ENCODE assay signal across 15 mouse cellular contexts in the genomic region with DNA sequence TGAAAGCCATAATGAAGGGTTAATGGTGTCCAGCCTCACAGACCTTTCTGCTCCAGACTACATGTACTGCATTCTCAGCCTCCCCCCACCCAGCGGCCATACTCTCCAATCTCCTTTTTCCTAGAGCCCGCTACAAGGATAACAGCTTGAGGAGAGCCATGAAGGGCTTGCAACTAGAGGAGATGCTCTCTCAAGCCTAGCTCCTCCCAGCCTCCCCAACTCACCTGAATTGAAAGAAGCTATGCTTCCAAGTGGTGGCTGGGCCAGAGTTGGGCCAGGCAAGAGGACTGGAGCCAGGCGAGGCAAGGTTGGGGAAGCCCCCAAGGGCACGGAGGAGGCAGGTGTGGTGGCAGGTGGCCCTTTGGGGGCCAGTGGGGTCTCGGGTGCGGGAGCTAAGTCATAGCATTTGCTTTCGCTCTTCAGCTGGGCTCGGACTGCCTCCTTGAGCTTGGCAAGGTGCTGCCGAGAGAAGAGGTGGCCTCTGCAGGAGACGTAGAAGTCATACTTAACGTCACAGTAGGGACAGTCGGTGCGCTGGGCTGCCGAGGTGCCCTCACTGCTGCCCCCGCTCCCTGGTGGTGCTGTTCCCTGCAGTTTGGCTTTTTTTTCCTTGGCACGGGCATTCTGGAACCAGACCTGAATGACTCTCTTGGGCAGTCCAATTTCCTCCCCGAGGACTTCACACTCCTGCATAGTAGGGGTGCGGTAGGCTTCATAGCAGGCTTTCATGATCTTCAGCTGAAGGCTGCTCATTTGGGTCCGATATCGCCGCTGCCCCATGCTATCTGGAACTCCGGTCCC. TPM values are rescaled to one million over a fixed set of nuclear protein-coding genes. Genes with fewer than 3 reads are reported as not detected.
DNase-seq lines count a peak whose midpoint lies in the region; ATAC-seq and TF ChIP-seq lines count a peak whose summit lies in the region.
"Had no signal": no experiment of that assay in that cellular context is flagged by ENCODE, and none has a peak within 500 bp of the region (broad histone marks: within the 10 kb centered on the region; RNA-seq: fewer than 3 reads in every experiment).

No protein-coding gene starts in this region.

- no peak for DNase-seq in heart, postnatal 36 days
- DNase-seq in A20 (ENCODE audit: low read depth, low spot score) (peak; percentile 55), G1E (ENCODE audit: low spot score) (no peak)
- peak; percentile 72 to 77 for DNase-seq in cerebellum, postnatal 25 days
- no peak for DNase-seq in ovary, adult 18-20 months (ENCODE audit: low spot score)
- no peak for DNase-seq in thymus, adult 2 months
- no peak for DNase-seq in ovary, postnatal 10 days (ENCODE audit: low spot score)
- DNase-seq: heart, adult 18-20 months; heart, postnatal 10 days; lung, adult 2 months; right cerebral cortex, postnatal 4 days had no signal

- peaks cover 18% of the 10 kb centered on the region for H3K36me3 ChIP-seq in heart, embryonic 13.5 days
- H3K36me3 ChIP-seq in G1E (replicated peaks), result no peaks in the 10 kb centered on the region
- H3K36me3 ChIP-seq in thymus, adult 2 months (ENCODE audit: control insufficient read depth, insufficient read depth, low read length), result no peaks in the 10 kb centered on the region

- H3K4me2 ChIP-seq in heart, embryonic 13.5 days, result peak overlapping the region; percentile 66; the same call in 1 of the 2 replicates

- no peaks in the 10 kb centered on the region for H3K9me3 ChIP-seq in heart, embryonic 13.5 days
- H3K9me3 ChIP-seq in G1E (replicated peaks), result no peaks in the 10 kb centered on the region

- peaks cover 43% of the 10 kb centered on the region for H3K27me3 ChIP-seq in heart, embryonic 13.5 days (replicated peaks)
- peaks cover 15% of the 10 kb centered on the region; the same call in 1 of the 2 replicates for H3K27me3 ChIP-seq in G1E (ENCODE audit: insufficient read depth, low read length)
- no peaks in the 10 kb centered on the region for H3K27me3 ChIP-seq in thymus, adult 2 months (ENCODE audit: control insufficient read depth, insufficient read depth, low read length)

- TF ChIP-seq POLR2A in thymus, adult 2 months (IDR thresholded peaks at IDR 0.05; ENCODE audit: control insufficient read depth, extremely low read depth, insufficient read depth, low read length, poor library complexity), result no peak

- no peak for ATAC-seq in heart, embryonic 13.5 days (ENCODE audit: extremely low read depth, insufficient number of reproducible peaks, low FRiP score, low TSS enrichment)
- no peak for ATAC-seq in G1E (ENCODE audit: extremely low read depth, insufficient number of reproducible peaks, low FRiP score, poor library complexity, severe bottlenecking)

- TF ChIP-seq CTCF in G1E (IDR thresholded peaks at IDR 0.05; ENCODE audit: low read depth, low read length), result no peak
- no peak for TF ChIP-seq CTCF in thymus, adult 2 months (IDR thresholded peaks at IDR 0.05; ENCODE audit: borderline replicate concordance, control insufficient read depth, extremely low read depth, insufficient read depth, low read length, poor library complexity)

- H3K9ac ChIP-seq in heart, embryonic 13.5 days, result no peak overlapping the region

- intact Hi-C loops in heart, postnatal 36 days (cut with DNase I), result no loop called here

- H3K4me1 ChIP-seq in heart, embryonic 13.5 days, result peaks cover 23% of the 10 kb centered on the region
- peaks cover 44% of the 10 kb centered on the region for H3K4me1 ChIP-seq in G1E (ENCODE audit: insufficient read depth, low read depth, low read length)
- H3K4me1 ChIP-seq in thymus, adult 2 months (replicated peaks; ENCODE audit: control insufficient read depth, insufficient read depth, low read length), result peaks cover 8% of the 10 kb centered on the region

- H3K27ac ChIP-seq in heart, embryonic 13.5 days (replicated peaks), result no peak overlapping the region
- H3K27ac ChIP-seq in thymus, adult 2 months (ENCODE audit: control insufficient read depth, insufficient read depth, low read length), result no peak overlapping the region

- 69% methylated on average over 22 of the region's 22 CpGs for WGBS in heart, embryonic 13.5 days
- WGBS in thymus, adult 2 months, result 94% methylated on average over 22 of the region's 22 CpGs

- H3K4me3 ChIP-seq in heart, embryonic 13.5 days, result no peak overlapping the region
- H3K4me3 ChIP-seq in G1E (ENCODE audit: low read depth, low read length), result peak overlapping the region; percentile 69; the same call in 1 of the 2 replicates
- H3K4me3 ChIP-seq in thymus, adult 2 months (ENCODE audit: control insufficient read depth, insufficient read depth, low read length), result no peak overlapping the region

RNA-seq across cellular contexts. Expression of a gene that starts 28.3 kb away (rescaled TPM):
- polyA plus RNA-seq in heart, embryonic 13.5 days (2015; fragmentation: Nextera tagmentation; extraction: Ambion mirVana), result 3.0 and 3.2 TPM in 2 replicates
- total RNA-seq in heart, postnatal 36 days (2021), result 1 to 10 TPM; 3.4 to 3.9 TPM
- total RNA-seq in G1E (2014; fragmentation: Nextera tagmentation), result 7.9 and 8.6 TPM in 2 replicates
- total RNA-seq in G1E (2017), result 1.5 and 1.9 TPM in 2 replicates
- 2.8 and 2.9 TPM in 2 replicates for polyA plus RNA-seq in G1E (2012)
- 6.3 and 6.6 TPM in 2 replicates for polyA plus RNA-seq in thymus, adult 2 months (2012; rRNA removed)

RNA-seq across cellular contexts. Expression of a gene that starts 30.8 kb away (rescaled TPM):
- polyA plus RNA-seq in heart, embryonic 13.5 days (2015; fragmentation: Nextera tagmentation; extraction: Ambion mirVana), result 13.8 and 15.9 TPM in 2 replicates
- total RNA-seq in heart, postnatal 36 days (2021), result 10 to 100 TPM; 12.6 to 13.0 TPM
- total RNA-seq in G1E (2014; fragmentation: Nextera tagmentation) (15.2 and 17.1 TPM in 2 replicates), G1E (2017) (16.3 and 17.2 TPM in 2 replicates)
- 2.6 and 3.7 TPM in 2 replicates for polyA plus RNA-seq in G1E (2012)
- polyA plus RNA-seq in thymus, adult 2 months (2012; rRNA removed), result 6.0 and 6.1 TPM in 2 replicates

RNA-seq across cellular contexts. Expression of a gene that starts 42.6 kb away (rescaled TPM):
- 7.4 and 7.9 TPM in 2 replicates for polyA plus RNA-seq in heart, embryonic 13.5 days (2015; fragmentation: Nextera tagmentation; extraction: Ambion mirVana)
- total RNA-seq in heart, postnatal 36 days (2021), result 1 to 10 TPM; 3.9 to 6.2 TPM
- total RNA-seq in G1E (2014; fragmentation: Nextera tagmentation) (45.8 and 47.8 TPM in 2 replicates), G1E (2017) (17.1 and 31.8 TPM in 2 replicates)
- polyA plus RNA-seq in G1E (2012), result 16.0 and 21.8 TPM in 2 replicates
- polyA plus RNA-seq in thymus, adult 2 months (2012; rRNA removed), result 91.5 and 94.5 TPM in 2 replicates

RNA-seq across cellular contexts. Expression of a gene that starts 48.5 kb away (rescaled TPM):
- 56.8 and 58.2 TPM in 2 replicates for polyA plus RNA-seq in heart, embryonic 13.5 days (2015; fragmentation: Nextera tagmentation; extraction: Ambion mirVana)
- 10 to 100 TPM; 25.6 to 29.3 TPM for total RNA-seq in heart, postnatal 36 days (2021)
- total RNA-seq in G1E (2014; fragmentation: Nextera tagmentation) (55.2 and 64.8 TPM in 2 replicates), G1E (2017) (62.0 and 78.3 TPM in 2 replicates)
- polyA plus RNA-seq in G1E (2012), result 31.7 and 41.4 TPM in 2 replicates
- polyA plus RNA-seq in thymus, adult 2 months (2012; rRNA removed), result 24.6 and 31.0 TPM in 2 replicates

RNA-seq across cellular contexts. Expression of a gene that starts 53.0 kb away (rescaled TPM):
- 0.31 and 0.32 TPM in 2 replicates for polyA plus RNA-seq in heart, embryonic 13.5 days (2015; fragmentation: Nextera tagmentation; extraction: Ambion mirVana)
- total RNA-seq in heart, postnatal 36 days (2021), result under 1 TPM; 0.14 TPM
- not detected in 2 replicates for total RNA-seq in G1E (2014; fragmentation: Nextera tagmentation)
- total RNA-seq in G1E (2017), result 0.06 and 0.11 TPM in 2 replicates
- not detected in 2 replicates for polyA plus RNA-seq in G1E (2012)
- polyA plus RNA-seq in thymus, adult 2 months (2012; rRNA removed), result 0.37 and 0.51 TPM in 2 replicates
- total RNA-seq: CH12.LX; common myeloid progenitor, adult 5-6 weeks; megakaryocyte, adult 5-6 weeks had no signal

Comparison
In these comparisons a context has a peak if more than half of its experiments do, and no peak if none do; other contexts are left out.
1. DNase-seq: peak in A20 (single experiment) and cerebellum, postnatal 25 days (2 of 2); none in heart, postnatal 36 days (0 of 2), G1E (single experiment), ovary, adult 18-20 months (single experiment), thymus, adult 2 months (single experiment) and ovary, postnatal 10 days (single experiment).